Mouse (Mus musculus) layer of hippocampus, postnatal 36 days (tissue): Measurements from ENCODE around the gene Olfr794. TPM values are rescaled to one million over a fixed set of nuclear protein-coding genes. Genes with fewer than 3 reads are reported as not detected.

Experiments used
- DNase-seq, 2 experiments: peaks; one replicate each; pipeline ENCODE4 v3.0.0; 2022
- microRNA-seq, 2 experiments: library from miRNA; unstranded; fragments of <30 nt; microRNA quantifications; one replicate each; pipeline ENCODE4 v1.2.0; 2021
- total RNA-seq, 2 experiments: library from RNA; stranded (reverse); gene quantifications; 2 replicates each; pipeline ENCODE4 v1.2.3; 2021

Olfr794 gene
- total RNA-seq, result not detected

DNA sequence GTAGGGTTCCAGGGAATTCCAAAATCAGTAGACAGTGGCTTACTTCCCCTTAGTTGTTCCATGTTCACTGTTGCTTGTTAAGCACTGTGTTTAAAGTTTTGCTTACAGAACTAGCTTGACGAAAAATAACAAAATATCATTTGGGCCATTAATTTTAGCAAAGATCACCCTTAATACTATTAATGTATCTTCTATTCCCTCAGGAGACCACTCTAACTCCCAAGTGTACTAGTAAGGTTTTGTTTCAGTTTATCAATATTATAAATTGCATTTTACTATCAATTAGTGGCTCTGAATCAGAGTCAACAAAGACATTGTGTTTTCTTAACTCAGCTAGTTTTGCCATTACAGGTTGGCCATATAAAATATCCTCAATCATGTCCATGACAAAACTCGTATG is at the start of gene Olfr794:
Gene Olfr794 (plus strand): TSS at position 301 of the 400 bp plus-strand sequence.
- DNase-seq, result no peak

DNA sequence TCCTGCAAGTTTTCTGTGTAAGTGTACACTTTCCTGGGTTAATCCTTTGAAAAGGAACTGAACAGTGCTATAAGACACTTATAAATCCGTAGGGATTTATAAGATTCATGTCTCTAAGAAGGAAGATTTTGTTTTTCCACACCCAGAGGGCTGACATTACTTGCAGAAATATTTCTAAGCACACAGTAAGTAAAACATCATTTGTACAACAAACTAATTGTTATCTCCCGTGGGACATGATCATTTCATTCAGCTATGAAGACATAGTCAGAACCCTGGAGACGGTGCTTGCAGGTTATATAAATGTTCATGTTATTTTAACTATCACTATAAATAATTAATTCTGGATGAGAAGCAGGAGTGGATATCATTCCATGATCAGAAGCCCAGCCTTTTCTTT is 46.0 kb upstream of the Olfr794 start, which contains the start of gene Olfr791:
Gene Olfr791 (plus strand): TSS at position 301 of the 400 bp plus-strand sequence.
- DNase-seq, result no peak

DNA sequence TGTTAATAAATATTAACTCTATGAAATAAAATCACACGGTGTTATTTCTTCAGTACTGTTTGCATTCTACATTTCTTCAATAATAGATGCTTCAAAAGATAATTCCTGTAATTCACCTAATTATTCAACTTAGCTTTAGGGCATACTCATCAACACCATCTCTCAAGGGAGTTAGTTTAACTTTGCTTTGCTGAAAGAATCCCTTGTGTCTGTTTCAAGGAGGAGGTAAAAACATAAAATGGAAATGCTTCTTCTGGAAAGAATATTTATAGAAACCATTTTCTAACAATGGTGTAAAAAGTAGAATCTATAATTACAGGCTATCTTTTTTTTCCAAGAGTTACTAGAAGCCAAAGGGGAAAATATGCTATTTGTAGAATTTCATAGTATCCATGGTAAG is 28.6 kb upstream of the Olfr794 start, which contains the start of gene Olfr792:
Gene Olfr792 (plus strand): TSS at position 301 of the 400 bp plus-strand sequence.
- no peak for DNase-seq

DNA sequence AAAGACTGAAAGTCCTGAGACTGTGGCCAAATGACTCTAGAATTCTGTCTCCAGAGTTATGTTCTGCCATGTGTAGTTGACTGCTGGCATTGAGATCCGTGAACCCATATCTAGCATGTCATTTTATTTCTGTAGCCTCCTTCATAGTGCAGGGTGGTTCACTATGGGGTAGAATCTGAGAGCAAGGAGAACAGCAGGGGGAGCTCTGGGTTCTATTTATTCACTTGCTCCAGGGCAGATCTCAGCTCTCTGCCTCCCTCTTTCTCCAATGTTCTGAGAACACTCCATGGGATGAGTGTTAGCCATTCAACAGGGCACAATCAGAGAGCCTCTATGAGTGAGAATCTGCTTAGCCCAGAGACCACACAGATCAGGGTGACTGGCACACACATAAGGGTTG is 18.1 kb upstream of the Olfr794 start:
- DNase-seq, result peak in 1 of 2 experiments; percentile 2

DNA sequence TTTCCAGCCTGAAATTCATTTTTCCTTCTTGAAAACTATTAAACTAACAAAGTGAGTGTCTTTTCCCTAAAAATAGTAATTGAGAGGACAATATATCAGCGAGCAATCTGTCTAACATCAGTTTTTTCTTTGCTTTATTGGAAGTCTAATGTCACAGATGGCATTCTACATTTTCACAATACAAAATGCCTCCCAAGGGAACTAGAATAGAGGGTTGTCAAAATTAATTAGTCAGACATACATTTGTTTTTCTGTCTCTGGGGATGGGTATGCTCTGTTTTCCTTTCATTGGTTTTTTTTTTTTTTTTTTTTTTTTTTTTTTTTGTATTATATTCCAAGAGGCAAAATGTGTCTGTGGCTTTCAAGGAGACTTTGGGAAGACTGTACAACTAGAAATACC is 9.6 kb downstream of the Olfr794 start:
- no peak for DNase-seq

DNA sequence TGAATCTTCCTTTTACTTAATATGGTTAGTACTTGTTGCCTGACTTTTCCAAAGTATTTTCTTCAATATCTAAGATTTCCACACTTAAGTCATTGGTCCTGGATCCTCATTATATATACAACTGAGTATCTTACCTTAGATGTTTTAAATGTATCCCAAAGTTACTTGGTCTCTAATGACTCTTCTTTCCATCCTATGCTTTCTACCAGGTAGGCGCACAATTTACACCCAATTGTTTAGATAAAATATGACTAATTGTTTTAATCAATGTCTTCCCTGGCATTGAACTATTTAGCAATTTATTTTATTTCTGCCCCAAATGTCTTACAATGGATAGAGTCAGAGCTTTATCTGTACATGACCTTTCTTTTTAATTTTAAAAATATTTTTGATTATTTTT is 45.0 kb downstream of the Olfr794 start, which contains the start of gene Olfr796:
Gene Olfr796 (minus strand): TSS at position 101 of the 400 bp plus-strand sequence.
- no peak for DNase-seq

DNA sequence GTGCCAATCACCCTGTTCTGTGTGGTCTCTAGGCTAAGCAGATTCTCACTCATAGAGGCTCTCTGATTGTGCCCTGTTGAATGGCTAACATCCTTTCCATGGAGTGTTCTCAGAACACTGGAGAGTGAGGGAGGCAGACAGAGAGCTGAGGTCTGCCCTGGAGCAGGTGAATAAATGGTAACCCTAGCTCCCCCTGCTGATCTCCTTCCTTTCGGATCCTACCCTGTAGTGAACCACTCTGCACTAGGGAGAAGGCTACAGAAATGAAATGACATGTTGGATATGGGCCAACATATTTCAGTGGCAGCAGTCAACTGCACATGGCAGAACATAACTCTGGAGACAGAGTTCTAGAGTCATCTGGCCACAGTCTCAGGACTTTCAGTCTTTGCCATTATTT is 54.3 kb downstream of the Olfr794 start:
- DNase-seq, result no peak

Small RNA genes within 50 kb of the gene (microRNA-seq; reads per million reads assigned to microRNA genes)
- 0 reads per million in 2 experiments for gene Gm23252

Other genes starting within 250 kb of the Olfr794 start
- not detected for gene Olfr780, start 249.5 kb upstream of the Olfr794 start, total RNA-seq
- gene Olfr781, start 238.8 kb upstream of the Olfr794 start, total RNA-seq, result not detected
- not detected for gene Olfr782, start 218.8 kb upstream of the Olfr794 start, total RNA-seq
- under 1 TPM; 0.15 TPM for gene Olfr784, start 183.6 kb upstream of the Olfr794 start, total RNA-seq
- not detected for gene Olfr785, start 162.2 kb upstream of the Olfr794 start, total RNA-seq
- not detected for gene Olfr786, start 140.3 kb upstream of the Olfr794 start, total RNA-seq
- gene Olfr787, start 105.8 kb upstream of the Olfr794 start, total RNA-seq, result not detected
- gene Olfr788, start 96.7 kb upstream of the Olfr794 start, total RNA-seq, result not detected
- gene Olfr789, start 82.9 kb upstream of the Olfr794 start, total RNA-seq, result not detected
- gene Olfr790, start 69.2 kb upstream of the Olfr794 start, total RNA-seq, result not detected
- not detected for gene Olfr791, start 45.9 kb upstream of the Olfr794 start, total RNA-seq
- not detected for gene Olfr792, start 28.5 kb upstream of the Olfr794 start, total RNA-seq
- gene Olfr796, start 44.9 kb downstream of the Olfr794 start, total RNA-seq, result not detected
- not detected for gene Olfr798, start 60.3 kb downstream of the Olfr794 start, total RNA-seq
- not detected for gene Olfr799, start 69.8 kb downstream of the Olfr794 start, total RNA-seq
- gene Olfr800, start 90.0 kb downstream of the Olfr794 start, total RNA-seq, result not detected
- gene Olfr801, start 106.2 kb downstream of the Olfr794 start, total RNA-seq, result not detected
- under 1 TPM in 1 of 2 experiments, not detected in 1; 0.05 TPM for gene Olfr802, start 120.5 kb downstream of the Olfr794 start, total RNA-seq
- gene Olfr803, start 126.6 kb downstream of the Olfr794 start, total RNA-seq, result not detected
- not detected for gene Olfr804, start 135.6 kb downstream of the Olfr794 start, total RNA-seq
- not detected for gene Olfr805, start 161.7 kb downstream of the Olfr794 start, total RNA-seq
- not detected for gene Olfr806, start 174.3 kb downstream of the Olfr794 start, total RNA-seq
- not detected for gene Olfr807, start 190.1 kb downstream of the Olfr794 start, total RNA-seq
- gene Olfr808, start 197.8 kb downstream of the Olfr794 start, total RNA-seq, result not detected
- gene Olfr809, start 207.0 kb downstream of the Olfr794 start, total RNA-seq, result not detected
- not detected for gene Olfr810, start 227.3 kb downstream of the Olfr794 start, total RNA-seq
- not detected for gene Olfr811, start 236.7 kb downstream of the Olfr794 start, total RNA-seq